Mouse (Mus musculus) limb, embryonic 14.5 days (tissue): Measurements from ENCODE around the gene Itpr2. TPM values are rescaled to one million over a fixed set of nuclear protein-coding genes. Genes with fewer than 3 reads are reported as not detected.

Source experiments
- ATAC-seq: fragments of 200-750 bp; cut with Nextera tagmentation; 2 replicates; pipeline ENCODE4 v1.8.0; 2017; ENCODE audit warnings: low read depth, moderate number of reproducible peaks, moderate TSS enrichment; ENCODE audit not compliant: low FRiP score
- DNase-seq: peaks from one replicate; pipeline ENCODE4 v3.0.0-alpha.2; 2015; ENCODE audit warnings: low spot score
- H3K27ac ChIP-seq: fragments of 300-500 bp; sonication (generic); replicated peaks from 2 replicates; pipeline ENCODE4 v1.5.1; 2014; ENCODE audit warnings: low read depth, mild to moderate bottlenecking, low read length, moderate library complexity, mixed read lengths
- H3K27me3 ChIP-seq: fragments of 300-500 bp; sonication (generic); 2 replicates; pipeline ENCODE4 v1.6.1; 2014; ENCODE audit warnings: low read length, mixed read lengths; ENCODE audit not compliant: control insufficient read depth, insufficient read depth
- H3K36me3 ChIP-seq: fragments of 300-500 bp; sonication (generic); 2 replicates; pipeline ENCODE4 v1.6.1; 2014; ENCODE audit warnings: mild to moderate bottlenecking, low read length, moderate library complexity, mixed read lengths; ENCODE audit not compliant: control insufficient read depth, insufficient read depth
- H3K4me1 ChIP-seq: fragments of 300-500 bp; sonication (generic); 2 replicates; pipeline ENCODE4 v1.6.1; 2014; ENCODE audit warnings: antibody characterized with exemption, low read length, mixed read lengths; ENCODE audit not compliant: control insufficient read depth, insufficient read depth
- H3K4me2 ChIP-seq: fragments of 300-500 bp; sonication (generic); replicated peaks from 2 replicates; pipeline ENCODE4 v1.6.1; 2014; ENCODE audit warnings: low read depth, mild to moderate bottlenecking, low read length, moderate library complexity; ENCODE audit not compliant: severe bottlenecking
- H3K4me3 ChIP-seq: fragments of 300-500 bp; sonication (generic); replicated peaks from 2 replicates; pipeline ENCODE4 v1.5.1; 2014; ENCODE audit warnings: low read length
- H3K9ac ChIP-seq: fragments of 300-500 bp; sonication (generic); 2 replicates; pipeline ENCODE4 v1.6.1; 2014; ENCODE audit warnings: mild to moderate bottlenecking, low read depth, low read length, moderate library complexity; ENCODE audit not compliant: severe bottlenecking
- H3K9me3 ChIP-seq: fragments of 300-500 bp; sonication (generic); 2 replicates; pipeline ENCODE4 v1.6.1; 2016; ENCODE audit warnings: low read length; ENCODE audit not compliant: control insufficient read depth
- POLR2A ChIP-seq: fragments of 200-500 bp; IDR thresholded peaks from 2 replicates; pipeline ENCODE4 v1.8.0; 2012; ENCODE audit warnings: inconsistent platforms, mild to moderate bottlenecking, moderate library complexity, borderline replicate concordance; ENCODE audit not compliant: insufficient read depth, insufficient read length; ENCODE audit errors: extremely low read depth
- WGBS: fragments of 180-500 bp; shearing (Covaris S2); extraction: QIAGEN DNeasy Blood & Tissue Kit; methylation state at CpG from one replicate; pipeline ENCODE4 v1.1.7; 2014; 5-methylcytosine and 5-hydroxymethylcytosine counted together
- polyA plus RNA-seq, 2 experiments: library from polyadenylated mRNA; depleted of rRNA in 1 of 2; stranded (reverse) in 1 of 2; unstranded in 1 of 2; fragments of >200 nt; fragmentation: Nextera tagmentation in 1 of 2; extraction: Ambion mirVana in 1 of 2; gene quantifications; 2 replicates each; pipeline versions ENCODE4 v1.2.1 to v1.2.3; 2012 to 2014

Itpr2 gene
- polyA plus RNA-seq, 2 experiments: 4.7 to 11.3 TPM

GRCm38 (mm10) chr6:146245888-146246287 lies 256.1 kb downstream of the Itpr2 start:
- Histone ChIP-seq H3K27me3 (no peaks in the 10 kb centered on the region), H3K27ac (no peak overlapping the region), H3K4me2 (no peak overlapping the region), H3K9me3 (no peaks in the 10 kb centered on the region), H3K4me1 (peaks cover 2% of the 10 kb centered on the region; the same call in 1 of the 2 replicates), H3K36me3 (no peaks in the 10 kb centered on the region), H3K9ac (no peak overlapping the region), H3K4me3 (no peak overlapping the region)
- no peak for DNase-seq
- no peak for TF ChIP-seq POLR2A
- ATAC-seq: peak; percentile 44; the same call in 1 of the 2 replicates
- WGBS: 61% methylated on average over 9 of the region's 9 CpGs

- Histone ChIP-seq H3K4me3 (no peak overlapping the region), H3K9ac (no peak overlapping the region), H3K4me2 (no peak overlapping the region), H3K27ac (no peak overlapping the region), H3K27me3 (no peaks in the 10 kb centered on the region), H3K9me3 (no peaks in the 10 kb centered on the region), H3K4me1 (peaks cover 2% of the 10 kb centered on the region; the same call in 1 of the 2 replicates), H3K36me3 (no peaks in the 10 kb centered on the region)
- ATAC-seq: no peak
- no peak for TF ChIP-seq POLR2A
- WGBS: 73% methylated on average over 5 of the region's 5 CpGs
- DNase-seq: no peak
These were observed 259.0 kb downstream of the Itpr2 start for GRCm38 (mm10) chr6:146243068-146243467.

GRCm38 (mm10) chr6:146241336-146241735 lies 260.7 kb downstream of the Itpr2 start:
- no peaks in the 10 kb centered on the region for H3K4me1 ChIP-seq
- no peak for DNase-seq
- no peak for TF ChIP-seq POLR2A
- 88% methylated on average over 3 of the region's 3 CpGs for WGBS
- H3K4me3 ChIP-seq: no peak overlapping the region
- H3K4me2 ChIP-seq: no peak overlapping the region
- no peak for ATAC-seq
- no peaks in the 10 kb centered on the region for H3K27me3 ChIP-seq
- H3K27ac ChIP-seq: no peak overlapping the region
- no peaks in the 10 kb centered on the region for H3K36me3 ChIP-seq
- no peaks in the 10 kb centered on the region for H3K9me3 ChIP-seq
- no peak overlapping the region for H3K9ac ChIP-seq

GRCm38 (mm10) chr6:146235165-146235564 lies 266.9 kb downstream of the Itpr2 start:
- ATAC-seq: no peak

GRCm38 (mm10) chr6:146234417-146234816 lies 267.6 kb downstream of the Itpr2 start:
- no peak overlapping the region for H3K9ac ChIP-seq
- no peaks in the 10 kb centered on the region for H3K9me3 ChIP-seq
- no peak overlapping the region for H3K4me2 ChIP-seq
- ATAC-seq: no peak
- no peaks in the 10 kb centered on the region for H3K4me1 ChIP-seq
- WGBS: 83% methylated on average over 1 of the region's 1 CpGs
- DNase-seq: no peak
- H3K4me3 ChIP-seq: no peak overlapping the region
- no peak overlapping the region for H3K27ac ChIP-seq
- TF ChIP-seq POLR2A: no peak
- no peaks in the 10 kb centered on the region for H3K36me3 ChIP-seq
- no peaks in the 10 kb centered on the region for H3K27me3 ChIP-seq

More at GRCm38 (mm10) chr6:146235165-146235564, 266.9 kb downstream of the Itpr2 start:
- H3K36me3 ChIP-seq: no peaks in the 10 kb centered on the region
- no peaks in the 10 kb centered on the region for H3K9me3 ChIP-seq
- no peaks in the 10 kb centered on the region for H3K4me1 ChIP-seq
- no peak overlapping the region for H3K27ac ChIP-seq
- no peak for TF ChIP-seq POLR2A
- H3K4me3 ChIP-seq: no peak overlapping the region
- WGBS: 24% methylated on average over 3 of the region's 3 CpGs
- H3K9ac ChIP-seq: no peak overlapping the region
- no peak overlapping the region for H3K4me2 ChIP-seq
- DNase-seq: no peak
- H3K27me3 ChIP-seq: no peaks in the 10 kb centered on the region

GRCm38 (mm10) chr6:146230903-146231302 lies 271.1 kb downstream of the Itpr2 start:
- WGBS: 89% methylated on average over 6 of the region's 6 CpGs
- no peaks in the 10 kb centered on the region for H3K9me3 ChIP-seq
- H3K4me3 ChIP-seq: no peak overlapping the region
- TF ChIP-seq POLR2A: no peak
- H3K36me3 ChIP-seq: no peaks in the 10 kb centered on the region
- no peak overlapping the region for H3K4me2 ChIP-seq
- no peak for DNase-seq
- no peak overlapping the region for H3K9ac ChIP-seq
- ATAC-seq: no peak
- no peaks in the 10 kb centered on the region for H3K4me1 ChIP-seq
- no peak overlapping the region for H3K27ac ChIP-seq
- H3K27me3 ChIP-seq: no peaks in the 10 kb centered on the region
